Mouse (Mus musculus): ENCODE results near the gene Tulp2.

Tulp2 gene

GRCm38 (mm10) chr7:45481374-45481927 is at the start of gene Tulp2:
Gene Tulp2, plus strand, starts transcription at chr7:45481877.
- peak; percentile 64 for DNase-seq (ENCODE audit: low spot score)

- DNase-seq (ENCODE audit: low spot score), result no peak
Measured at GRCm38 (mm10) chr7:45433835-45434202, 47.9 kb upstream of the Tulp2 start.

DNA sequence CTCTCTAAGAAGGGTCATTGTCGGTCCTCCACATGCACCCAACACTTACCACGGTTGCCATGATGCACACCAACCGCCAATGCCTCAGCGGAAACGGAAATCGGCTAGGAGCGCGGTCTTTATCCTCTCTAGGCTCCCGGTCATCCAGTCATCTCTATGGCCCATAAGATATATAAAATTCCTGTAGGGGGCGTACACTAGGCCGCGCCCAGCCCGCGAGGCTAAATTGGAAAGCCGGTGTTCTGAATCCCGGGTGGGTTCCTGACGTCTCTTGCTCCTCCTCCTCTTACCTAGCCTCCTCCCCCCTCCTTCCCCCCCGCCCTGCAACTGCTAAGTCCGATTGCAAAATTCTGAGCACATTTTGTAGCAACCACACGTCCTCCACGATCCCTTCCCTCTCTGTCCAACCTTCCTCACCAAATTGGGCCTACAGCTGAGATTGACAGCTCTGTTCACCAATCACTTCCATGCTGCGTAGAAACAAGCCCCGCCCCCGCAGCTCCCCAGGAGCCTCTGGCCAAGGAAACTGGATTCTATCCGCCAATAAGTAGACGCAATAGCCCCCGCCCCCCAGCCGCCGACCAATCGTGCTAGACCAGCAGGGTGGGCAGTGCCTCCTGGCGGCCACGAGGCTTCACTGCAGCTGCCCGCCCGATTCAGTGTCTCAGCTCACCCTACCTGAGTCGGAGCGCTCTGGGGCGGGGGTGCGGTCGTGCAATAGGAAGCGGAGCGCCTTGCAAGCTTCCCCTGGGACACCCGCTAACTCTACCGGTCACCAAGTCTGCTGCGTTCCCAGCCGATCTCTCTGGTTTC is 47.3 kb upstream of the Tulp2 start, which contains the start of gene Gys1:
Gene Gys1 (plus strand): TSS at position 642 of the 813 bp plus-strand sequence.
- peak; percentile 99 for DNase-seq (ENCODE audit: low spot score)

GRCm38 (mm10) chr7:45435038-45435437 is 46.6 kb upstream of the Tulp2 start:
- peak; percentile 54 for DNase-seq (ENCODE audit: low spot score)

DNA sequence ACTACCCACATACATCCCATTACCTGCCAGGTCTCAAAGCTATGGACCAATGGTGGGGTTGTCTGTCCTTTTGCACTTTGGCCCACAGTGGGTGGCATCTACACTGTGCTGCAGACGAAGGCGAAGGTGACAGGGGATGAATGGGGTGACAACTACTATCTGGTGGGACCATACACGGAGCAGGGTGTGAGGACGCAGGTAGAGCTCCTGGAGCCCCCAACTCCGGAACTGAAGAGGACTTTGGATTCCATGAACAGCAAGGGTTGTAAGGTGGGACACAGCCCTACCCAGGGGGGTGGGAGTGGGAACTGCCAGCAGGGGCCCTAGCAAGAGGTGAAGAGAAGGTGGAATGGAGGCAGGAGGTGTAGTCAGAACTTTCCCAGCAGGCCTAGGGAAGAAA is 45.2 kb upstream of the Tulp2 start:
- no peak for DNase-seq (ENCODE audit: low spot score)

DNA sequence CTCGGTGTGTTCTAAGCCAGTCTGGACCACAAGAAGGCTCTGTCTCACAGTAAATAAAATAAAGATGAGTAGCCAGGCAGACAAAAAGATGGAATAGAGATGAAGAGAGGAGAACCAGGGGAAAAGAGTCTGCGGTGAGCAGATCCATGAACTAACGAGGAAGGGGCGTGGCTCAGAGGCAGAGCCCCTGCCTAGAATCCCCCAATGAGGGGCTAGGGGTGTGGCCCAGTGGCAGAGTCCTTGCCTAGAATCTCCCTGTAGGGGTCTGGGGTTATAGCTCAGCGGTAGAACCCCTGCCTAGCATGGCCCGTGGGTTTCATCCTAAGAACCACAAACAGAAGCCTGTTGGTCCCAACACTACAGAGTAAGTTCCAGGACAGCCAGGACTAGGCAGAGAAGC is 44.6 kb upstream of the Tulp2 start:
- DNase-seq (ENCODE audit: low spot score), result no peak

DNA sequence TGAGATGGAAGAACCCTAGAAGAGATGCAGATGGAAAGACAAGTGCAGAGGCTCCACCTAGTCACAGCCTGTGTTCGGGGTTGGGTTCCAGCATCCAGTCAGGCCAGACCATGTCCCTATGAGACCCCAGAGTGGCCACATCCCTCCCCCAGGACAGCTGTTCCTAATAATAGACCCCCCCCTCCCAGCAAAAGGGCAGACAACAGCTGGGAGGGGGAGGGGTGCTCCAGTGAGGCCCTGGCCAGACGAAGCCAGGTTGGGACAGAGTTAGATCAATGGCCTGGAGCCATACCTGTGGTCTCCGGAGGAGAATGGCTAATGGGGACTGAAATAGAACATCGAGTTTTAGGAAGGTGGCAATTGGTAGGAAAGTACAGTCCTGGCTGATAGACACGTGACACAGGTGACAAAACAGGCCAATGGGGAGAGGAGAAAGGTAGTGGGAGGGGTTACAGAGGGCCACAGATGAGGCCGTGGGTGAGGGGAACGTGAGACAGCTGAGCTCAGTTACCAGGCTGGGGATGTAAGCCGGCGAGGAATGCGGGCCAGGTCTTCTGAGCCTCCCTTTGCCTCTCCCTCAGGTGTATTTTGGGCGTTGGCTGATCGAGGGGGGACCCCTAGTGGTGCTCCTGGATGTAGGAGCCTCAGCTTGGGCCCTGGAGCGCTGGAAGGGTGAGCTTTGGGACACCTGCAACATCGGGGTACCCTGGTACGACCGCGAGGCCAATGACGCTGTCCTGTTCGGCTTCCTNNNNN is 44.0 kb upstream of the Tulp2 start, which contains the start of gene Ruvbl2:
Gene Ruvbl2 (minus strand): TSS at position 576 of the 756 bp plus-strand sequence.
- no peak for DNase-seq (ENCODE audit: low spot score)

DNA sequence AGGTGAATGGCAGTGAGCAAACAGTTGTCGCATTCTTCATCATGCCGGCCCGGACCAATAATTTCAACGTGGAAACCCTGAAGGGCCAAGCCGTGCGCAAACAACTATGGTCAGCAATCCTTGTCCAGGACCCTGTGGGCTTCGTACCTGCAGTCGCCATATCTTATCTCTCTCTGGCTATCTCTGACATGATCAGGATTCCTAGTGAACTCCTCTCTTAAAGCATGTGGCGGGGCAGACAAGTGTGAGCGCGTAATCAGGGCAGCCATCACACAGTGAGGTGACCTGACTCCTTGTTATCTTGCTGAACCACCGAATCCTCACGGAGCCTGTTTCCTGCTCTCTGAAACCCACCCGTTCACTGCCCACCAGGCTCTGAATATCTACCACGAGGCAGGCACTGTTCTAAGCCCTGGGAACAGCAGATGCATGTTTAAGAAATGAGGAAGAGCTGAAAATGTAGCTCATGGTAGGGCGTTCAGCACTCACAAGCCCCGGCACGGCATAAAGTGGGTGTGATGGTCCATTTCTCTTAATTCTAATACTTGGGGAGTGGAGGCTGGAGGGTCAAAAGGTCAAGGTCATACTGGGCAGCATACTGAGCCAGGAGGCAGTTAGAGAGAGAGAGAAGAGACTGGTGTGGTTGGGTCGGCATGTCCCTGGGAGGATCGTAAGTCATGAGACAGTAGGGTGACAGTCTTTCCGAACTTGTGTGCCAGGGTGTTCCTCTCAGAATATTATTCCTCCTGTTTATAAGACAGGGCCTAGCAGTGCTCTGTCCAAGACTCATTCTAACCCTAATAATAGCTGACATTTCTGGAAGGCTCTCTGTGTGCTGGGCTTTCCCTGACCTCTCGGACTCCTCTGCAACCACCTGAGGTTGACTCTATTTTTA is 37.9 kb upstream of the Tulp2 start:
- DNase-seq (ENCODE audit: low spot score), result no peak

- no peak for DNase-seq (ENCODE audit: low spot score)
Measured at GRCm38 (mm10) chr7:45446589-45446988, 35.1 kb upstream of the Tulp2 start.

DNA sequence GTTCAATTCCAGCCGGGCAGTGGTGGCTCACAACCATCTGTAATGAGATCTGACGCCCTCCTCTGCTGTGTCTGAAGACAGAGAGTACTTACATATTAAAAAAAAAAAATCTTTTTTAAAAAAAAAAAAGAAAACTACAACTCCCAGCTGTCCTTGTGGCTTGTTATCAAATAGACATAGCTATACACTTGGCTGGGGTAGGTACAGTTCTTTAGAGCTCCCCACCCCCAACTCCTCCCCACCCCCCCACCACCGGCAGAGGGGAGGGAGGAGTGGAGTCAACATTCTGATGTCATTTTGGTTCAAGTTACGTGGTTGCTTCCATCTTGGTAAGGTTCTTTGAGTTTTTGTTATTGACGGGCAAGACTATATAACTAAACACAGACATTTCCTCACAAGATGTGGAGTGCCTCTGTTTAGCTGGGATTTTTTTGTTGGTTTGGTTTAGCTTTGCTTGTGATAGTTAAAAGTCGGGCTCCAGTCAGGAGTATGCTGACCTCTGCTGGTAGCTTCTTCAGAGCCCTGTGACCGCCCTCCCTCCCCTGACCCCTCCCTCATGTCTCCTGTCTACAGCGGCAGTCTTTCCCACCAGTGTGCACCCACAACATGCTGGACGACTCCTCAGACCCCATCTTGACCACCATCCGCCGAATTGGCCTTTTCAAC is 34.2 kb upstream of the Tulp2 start:
- peak; percentile 33 for DNase-seq (ENCODE audit: low spot score)

DNA sequence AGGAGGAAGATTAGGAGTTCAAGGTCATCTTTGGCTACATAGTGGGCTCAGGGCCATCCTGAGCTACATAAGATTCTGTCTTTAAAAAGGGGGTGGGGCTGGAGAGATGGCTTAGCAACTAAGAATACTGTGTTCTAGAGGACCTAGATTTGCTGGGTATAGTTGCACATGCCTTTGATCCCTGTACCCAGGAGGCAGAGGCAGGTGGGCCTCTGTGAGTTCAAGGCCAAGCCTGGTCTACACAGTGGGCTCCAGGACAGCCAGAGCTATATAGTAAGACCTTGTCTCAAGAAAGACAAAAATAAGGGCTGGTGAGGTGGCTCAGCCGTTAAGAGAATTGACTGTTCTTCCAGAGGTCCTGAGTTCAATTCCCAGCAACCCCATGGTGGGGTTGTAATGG is 31.7 kb upstream of the Tulp2 start:
- DNase-seq (ENCODE audit: low spot score), result no peak

GRCm38 (mm10) chr7:45451344-45451982 is 30.2 kb upstream of the Tulp2 start:
- peak; percentile 68 for DNase-seq (ENCODE audit: low spot score)

DNA sequence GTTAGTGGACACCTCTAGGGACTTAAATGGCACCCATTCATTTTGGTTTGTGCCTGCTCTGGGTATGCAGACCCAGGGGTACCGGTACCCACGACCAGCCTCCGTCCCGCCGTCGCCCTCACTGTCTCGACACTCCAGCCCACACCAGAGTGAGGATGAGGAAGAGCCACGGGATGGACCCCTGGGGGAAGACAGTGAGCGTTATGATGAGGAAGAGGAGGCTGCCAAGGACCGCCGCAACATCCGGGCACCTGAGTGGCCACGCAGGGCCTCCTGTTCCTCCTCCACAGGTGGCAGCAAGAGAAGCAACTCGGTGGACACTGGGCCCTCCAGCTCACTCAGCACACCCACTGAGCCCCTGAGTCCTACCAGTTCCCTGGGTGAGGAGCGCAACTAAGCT is 26.7 kb upstream of the Tulp2 start:
- DNase-seq (ENCODE audit: low spot score), result no peak

DNA sequence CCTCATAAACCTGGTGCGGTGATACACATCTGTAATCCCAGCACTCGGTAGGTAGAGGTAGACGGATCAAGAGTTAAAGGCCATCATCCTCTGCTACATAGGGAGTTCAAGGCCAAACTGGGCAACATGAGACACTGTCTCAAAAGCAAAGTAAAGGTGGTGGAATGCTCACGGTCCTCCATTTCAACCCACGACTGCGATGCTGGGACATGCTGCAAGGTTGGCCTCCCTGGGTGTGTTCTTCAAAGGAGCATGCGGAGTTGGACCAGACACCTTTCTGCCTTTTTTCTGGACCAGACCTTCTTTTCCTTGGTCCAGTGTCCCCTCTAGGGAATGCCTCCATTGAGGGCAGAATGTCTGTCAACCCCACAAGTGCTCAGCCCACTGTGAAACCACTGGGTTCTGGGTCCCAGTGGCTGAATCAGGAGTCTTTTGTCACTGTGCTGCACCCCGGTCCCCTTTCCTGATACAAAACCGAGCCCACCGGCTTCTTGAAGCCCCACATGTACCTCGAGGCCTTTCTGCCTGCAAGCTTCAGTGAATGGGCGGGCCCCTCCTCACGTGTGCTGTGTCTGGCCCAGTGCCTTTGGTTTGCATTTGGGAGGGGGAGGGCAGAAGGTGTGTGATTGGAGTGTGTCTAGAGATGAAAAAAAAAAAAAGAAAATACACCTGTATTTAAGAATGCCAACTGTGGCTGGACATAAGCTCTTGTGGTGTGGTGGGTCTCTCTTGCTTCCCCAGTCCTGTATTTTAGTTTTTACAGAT is 25.6 kb upstream of the Tulp2 start:
- DNase-seq (ENCODE audit: low spot score), result no peak

GRCm38 (mm10) chr7:45456721-45457203 is 24.9 kb upstream of the Tulp2 start:
- no peak for DNase-seq (ENCODE audit: low spot score)

DNA sequence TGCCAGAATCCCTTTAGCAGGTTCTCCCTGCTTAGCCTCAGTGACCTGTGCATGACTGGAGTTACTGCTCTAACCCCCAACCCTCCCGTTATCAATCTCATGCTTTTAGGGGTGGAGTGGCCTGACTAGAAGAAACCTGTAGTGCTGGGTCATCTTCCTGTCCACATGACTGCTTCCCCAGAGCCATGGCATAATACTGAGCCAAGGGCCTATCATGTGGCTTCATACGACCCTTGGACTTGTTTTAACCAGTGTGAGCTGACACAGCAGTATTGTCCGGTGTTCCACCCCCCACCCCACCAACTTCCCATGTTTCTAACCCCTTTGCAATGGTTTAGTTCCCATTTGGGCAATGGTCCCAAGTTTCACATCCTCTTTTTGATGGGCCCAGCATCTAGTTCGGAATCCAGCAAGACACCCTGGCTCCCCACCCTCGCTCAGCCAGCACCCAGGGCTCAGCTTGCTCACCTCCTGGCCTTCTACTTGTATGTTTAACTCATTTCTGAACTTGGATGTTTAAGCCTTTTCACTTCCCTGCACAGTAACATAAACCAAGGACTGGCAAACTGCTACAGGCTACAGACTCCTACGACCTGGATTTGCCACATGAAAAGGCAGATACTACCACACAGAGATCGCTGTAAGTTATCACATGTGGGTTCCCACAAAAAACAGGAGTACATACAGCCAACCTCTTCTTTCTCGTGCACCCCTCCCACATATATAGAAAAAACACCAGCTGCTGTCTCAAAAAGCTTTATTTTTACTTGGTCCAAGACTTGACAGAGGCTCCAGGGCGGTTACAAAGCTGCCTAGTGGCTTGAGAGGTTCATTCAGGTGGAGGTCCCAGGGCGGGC is 24.2 kb upstream of the Tulp2 start:
- peak; percentile 85 for DNase-seq (ENCODE audit: low spot score)

- DNase-seq (ENCODE audit: low spot score), result peak; percentile 71
Measured at GRCm38 (mm10) chr7:45458748-45459563, 22.7 kb upstream of the Tulp2 start.

- DNase-seq (ENCODE audit: low spot score), result peak; percentile 97
Measured at GRCm38 (mm10) chr7:45459564-45460140, 22.0 kb upstream of the Tulp2 start, which contains the start of gene Ftl1. Gene Ftl1, minus strand, starts transcription at chr7:45459884.
